Mouse (Mus musculus): ENCODE data around the gene Abcc4. TPM values are rescaled to one million over a fixed set of nuclear protein-coding genes. Genes with fewer than 3 reads are reported as not detected.
A peak's percentile ranks its signal among the peaks of the same experiment; 100 is the strongest.

Abcc4 gene
- polyA plus RNA-seq, 1 experiment from 2014 or later: 2.8 TPM

- no peak for DNase-seq
- 83% methylated on average over 14 of the region's 14 CpGs for WGBS
These were observed 198.2 kb downstream of the Abcc4 start for GRCm38 (mm10) chr14:118507829-118508228.

GRCm38 (mm10) chr14:118506591-118507146, 199.3 kb downstream of the Abcc4 start:
- WGBS: 27% methylated on average over 14 of the region's 14 CpGs
- no peak overlapping the region for H3K4me3 ChIP-seq (ENCODE audit: low read depth, low read length)
- H3K9me3 ChIP-seq (ENCODE audit: low read depth, low read length): no peaks in the 10 kb centered on the region
- TF ChIP-seq CTCF (IDR thresholded peaks at IDR 0.05; ENCODE audit: low read depth): no peak
- DNase-seq: peak; percentile 81
- H3K27me3 ChIP-seq (ENCODE audit: insufficient read depth, low read length): no peaks in the 10 kb centered on the region
- peaks cover 5% of the 10 kb centered on the region; the same call in 1 of the 2 replicates for H3K4me1 ChIP-seq (ENCODE audit: insufficient read depth)
- no peaks in the 10 kb centered on the region for H3K36me3 ChIP-seq (ENCODE audit: insufficient read depth)
- no peak overlapping the region for H3K27ac ChIP-seq (ENCODE audit: low read depth)
- peak; percentile 79 for ATAC-seq (ENCODE audit: insufficient read depth)
- H3K9ac ChIP-seq: no peak overlapping the region
- peak overlapping the region; percentile 30 for H3K4me2 ChIP-seq

More at GRCm38 (mm10) chr14:118507829-118508228, 198.2 kb downstream of the Abcc4 start:
- H3K9me3 ChIP-seq (ENCODE audit: low read depth, low read length): no peaks in the 10 kb centered on the region
- TF ChIP-seq CTCF (IDR thresholded peaks at IDR 0.05; ENCODE audit: low read depth): no peak
- no peak for ATAC-seq (ENCODE audit: insufficient read depth)
- H3K4me1 ChIP-seq (ENCODE audit: insufficient read depth): peaks cover 5% of the 10 kb centered on the region; the same call in 1 of the 2 replicates
- no peak overlapping the region for H3K9ac ChIP-seq
- H3K4me2 ChIP-seq: no peak overlapping the region
- no peaks in the 10 kb centered on the region for H3K27me3 ChIP-seq (ENCODE audit: insufficient read depth, low read length)
- H3K36me3 ChIP-seq (ENCODE audit: insufficient read depth): no peaks in the 10 kb centered on the region
- no peak overlapping the region for H3K27ac ChIP-seq (ENCODE audit: low read depth)
- H3K4me3 ChIP-seq (ENCODE audit: low read depth, low read length): no peak overlapping the region

GRCm38 (mm10) chr14:118496767-118497166, 209.3 kb downstream of the Abcc4 start:
- DNase-seq (no peak), ATAC-seq (ENCODE audit: insufficient read depth) (no peak)
- Histone ChIP-seq H3K4me3 (ENCODE audit: low read depth, low read length) (no peak overlapping the region), H3K27ac (ENCODE audit: low read depth) (no peak overlapping the region), H3K36me3 (ENCODE audit: insufficient read depth) (no peaks in the 10 kb centered on the region), H3K9me3 (ENCODE audit: low read depth, low read length) (no peaks in the 10 kb centered on the region), H3K4me1 (ENCODE audit: insufficient read depth) (no peaks in the 10 kb centered on the region), H3K9ac (no peak overlapping the region), H3K4me2 (no peak overlapping the region), H3K27me3 (ENCODE audit: insufficient read depth, low read length) (no peaks in the 10 kb centered on the region)
- 65% methylated on average over 2 of the region's 2 CpGs for WGBS
- no peak for TF ChIP-seq CTCF (IDR thresholded peaks at IDR 0.05; ENCODE audit: low read depth)

GRCm38 (mm10) chr14:118495458-118495857, 210.6 kb downstream of the Abcc4 start:
- H3K4me3 ChIP-seq (ENCODE audit: low read depth, low read length): no peak overlapping the region
- no peak overlapping the region for H3K9ac ChIP-seq
- no peak for TF ChIP-seq CTCF (IDR thresholded peaks at IDR 0.05; ENCODE audit: low read depth)
- H3K9me3 ChIP-seq (ENCODE audit: low read depth, low read length): no peaks in the 10 kb centered on the region
- DNase-seq (no peak), ATAC-seq (ENCODE audit: insufficient read depth) (no peak)
- H3K27ac ChIP-seq (ENCODE audit: low read depth): no peak overlapping the region
- H3K27me3 ChIP-seq (ENCODE audit: insufficient read depth, low read length): no peaks in the 10 kb centered on the region
- no peaks in the 10 kb centered on the region for H3K4me1 ChIP-seq (ENCODE audit: insufficient read depth)
- WGBS: 78% methylated on average over 2 of the region's 2 CpGs
- no peak overlapping the region for H3K4me2 ChIP-seq
- no peaks in the 10 kb centered on the region for H3K36me3 ChIP-seq (ENCODE audit: insufficient read depth)

GRCm38 (mm10) chr14:118491708-118492107, 214.3 kb downstream of the Abcc4 start:
- no peak for TF ChIP-seq CTCF (IDR thresholded peaks at IDR 0.05; ENCODE audit: low read depth)
- Histone ChIP-seq H3K9me3 (ENCODE audit: low read depth, low read length) (no peaks in the 10 kb centered on the region), H3K4me3 (ENCODE audit: low read depth, low read length) (no peak overlapping the region), H3K36me3 (ENCODE audit: insufficient read depth) (no peaks in the 10 kb centered on the region), H3K27ac (ENCODE audit: low read depth) (no peak overlapping the region), H3K4me2 (no peak overlapping the region), H3K4me1 (ENCODE audit: insufficient read depth) (no peaks in the 10 kb centered on the region), H3K9ac (no peak overlapping the region), H3K27me3 (ENCODE audit: insufficient read depth, low read length) (no peaks in the 10 kb centered on the region)
- 82% methylated on average over 6 of the region's 6 CpGs for WGBS
- DNase-seq (no peak), ATAC-seq (ENCODE audit: insufficient read depth) (no peak)

- Histone ChIP-seq H3K4me2 (peak overlapping the region; percentile 12; the same call in 1 of the 2 replicates), H3K9ac (no peak overlapping the region), H3K4me1 (ENCODE audit: insufficient read depth) (no peaks in the 10 kb centered on the region), H3K27ac (ENCODE audit: low read depth) (no peak overlapping the region), H3K27me3 (ENCODE audit: insufficient read depth, low read length) (no peaks in the 10 kb centered on the region), H3K4me3 (ENCODE audit: low read depth, low read length) (no peak overlapping the region), H3K36me3 (ENCODE audit: insufficient read depth) (no peaks in the 10 kb centered on the region), H3K9me3 (ENCODE audit: low read depth, low read length) (no peaks in the 10 kb centered on the region)
- DNase-seq (no peak), ATAC-seq (ENCODE audit: insufficient read depth) (no peak)
- TF ChIP-seq CTCF (IDR thresholded peaks at IDR 0.05; ENCODE audit: low read depth): no peak
- WGBS: 44% methylated on average over 13 of the region's 13 CpGs
These were observed 214.7 kb downstream of the Abcc4 start for GRCm38 (mm10) chr14:118491300-118491699.

- H3K9me3 ChIP-seq (ENCODE audit: low read depth, low read length): no peaks in the 10 kb centered on the region
- 78% methylated on average over 7 of the region's 7 CpGs for WGBS
These were observed 215.5 kb downstream of the Abcc4 start for GRCm38 (mm10) chr14:118490525-118490924.

More at GRCm38 (mm10) chr14:118490525-118490924, 215.5 kb downstream of the Abcc4 start:
- Histone ChIP-seq H3K27me3 (ENCODE audit: insufficient read depth, low read length) (no peaks in the 10 kb centered on the region), H3K4me2 (no peak overlapping the region), H3K4me1 (ENCODE audit: insufficient read depth) (no peaks in the 10 kb centered on the region), H3K4me3 (ENCODE audit: low read depth, low read length) (no peak overlapping the region), H3K36me3 (ENCODE audit: insufficient read depth) (no peaks in the 10 kb centered on the region), H3K9ac (no peak overlapping the region), H3K27ac (ENCODE audit: low read depth) (no peak overlapping the region)
- no peak for TF ChIP-seq CTCF (IDR thresholded peaks at IDR 0.05; ENCODE audit: low read depth)
- ATAC-seq (ENCODE audit: insufficient read depth): no peak
- DNase-seq: no peak
